Mouse (Mus musculus): ENCODE data around the gene Trim11.

Trim11 gene

GRCm38 (mm10) chr11:58957226-58957914 is 20.5 kb upstream of the Trim11 start:
- DNase-seq, result no peak

GRCm38 (mm10) chr11:58958536-58958935 is 19.4 kb upstream of the Trim11 start:
- DNase-seq, result no peak

- no peak for DNase-seq
Measured at GRCm38 (mm10) chr11:58959186-58959825, 18.6 kb upstream of the Trim11 start.

DNA sequence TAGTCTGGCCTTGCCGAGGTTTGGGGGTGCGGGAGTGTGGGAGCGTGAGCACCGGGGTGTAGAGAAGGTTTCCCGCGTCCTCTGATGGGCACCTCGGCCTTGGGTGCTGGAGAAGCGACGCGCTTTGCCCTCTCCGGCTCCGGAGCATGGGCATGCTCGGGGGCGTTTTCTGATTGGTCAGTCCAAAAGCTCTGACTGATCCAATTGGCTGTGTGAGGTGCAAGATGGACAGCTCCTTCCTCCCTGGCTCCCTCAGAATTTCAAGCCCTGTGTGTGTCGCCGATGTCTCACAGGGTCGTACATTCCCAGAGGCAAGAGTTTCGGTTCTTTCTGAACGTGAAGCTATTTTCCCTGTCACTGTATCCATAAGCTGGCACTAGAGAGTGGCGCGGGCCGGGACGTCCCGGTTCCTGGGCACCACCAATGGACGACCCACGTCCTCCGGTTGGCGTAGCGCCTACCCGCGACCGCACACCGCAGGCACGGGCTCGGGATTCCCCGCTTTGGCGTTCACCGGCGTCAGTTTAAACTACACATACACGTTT is 17.9 kb upstream of the Trim11 start:
- DNase-seq, result peak; percentile 68

DNA sequence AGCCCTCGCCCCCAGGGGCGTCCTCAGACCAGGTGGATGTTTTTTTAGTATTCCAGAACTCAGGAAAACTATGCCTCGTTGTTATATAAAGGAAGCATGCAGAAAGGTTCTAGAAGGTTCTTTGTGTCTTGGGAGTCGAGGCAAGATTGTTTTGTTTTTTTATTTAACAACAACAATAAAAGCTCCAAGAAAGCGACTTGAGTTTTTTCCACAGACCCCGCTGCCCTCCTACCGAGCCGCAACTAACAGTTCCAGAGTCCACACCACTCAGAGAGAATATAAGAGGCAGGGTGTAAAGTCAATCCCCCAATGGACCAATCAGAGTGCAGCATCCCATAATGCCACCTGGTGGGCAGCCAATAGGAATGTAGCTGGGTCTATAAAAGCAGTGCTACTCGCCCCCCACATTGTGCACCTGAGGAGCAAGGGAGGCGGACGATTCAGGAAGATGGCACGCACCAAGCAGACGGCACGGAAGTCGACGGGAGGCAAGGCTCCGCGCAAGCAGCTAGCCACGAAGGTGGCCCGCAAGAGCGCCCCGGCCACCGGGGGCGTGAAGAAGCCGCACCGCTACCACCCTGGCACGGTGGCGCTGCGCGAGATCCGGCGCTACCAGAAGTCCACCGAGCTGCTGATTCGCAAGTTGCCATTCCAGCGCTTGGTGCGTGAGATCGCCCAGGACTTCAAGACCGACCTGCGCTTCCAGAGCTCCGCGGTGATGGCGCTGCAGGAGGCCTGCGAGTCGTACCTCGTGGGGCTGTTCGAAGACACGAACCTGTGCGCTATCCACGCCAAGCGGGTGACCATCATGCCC is 16.3 kb upstream of the Trim11 start:
- no peak for DNase-seq

- no peak for DNase-seq
Measured at GRCm38 (mm10) chr11:58963543-58963942, 14.3 kb upstream of the Trim11 start.

DNA sequence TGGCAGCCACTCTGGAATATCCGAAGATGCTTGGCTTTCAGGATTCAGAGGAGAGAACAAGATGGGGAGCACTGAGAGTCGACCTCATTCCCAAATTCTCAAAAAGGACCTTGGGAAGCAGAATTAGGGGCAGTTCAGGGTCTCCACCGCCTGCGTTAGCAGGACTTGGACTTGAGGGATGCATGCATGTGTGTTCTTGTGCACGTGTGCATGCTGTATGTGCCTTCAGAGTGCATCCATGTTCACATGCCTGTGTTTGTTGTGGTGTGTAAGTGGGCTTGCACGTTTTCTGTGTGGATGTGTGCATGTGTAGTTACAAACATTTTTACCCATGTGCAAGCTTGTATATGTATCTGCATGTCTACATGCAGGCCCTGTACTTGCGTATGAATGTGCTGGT is 13.7 kb upstream of the Trim11 start:
- no peak for DNase-seq

DNA sequence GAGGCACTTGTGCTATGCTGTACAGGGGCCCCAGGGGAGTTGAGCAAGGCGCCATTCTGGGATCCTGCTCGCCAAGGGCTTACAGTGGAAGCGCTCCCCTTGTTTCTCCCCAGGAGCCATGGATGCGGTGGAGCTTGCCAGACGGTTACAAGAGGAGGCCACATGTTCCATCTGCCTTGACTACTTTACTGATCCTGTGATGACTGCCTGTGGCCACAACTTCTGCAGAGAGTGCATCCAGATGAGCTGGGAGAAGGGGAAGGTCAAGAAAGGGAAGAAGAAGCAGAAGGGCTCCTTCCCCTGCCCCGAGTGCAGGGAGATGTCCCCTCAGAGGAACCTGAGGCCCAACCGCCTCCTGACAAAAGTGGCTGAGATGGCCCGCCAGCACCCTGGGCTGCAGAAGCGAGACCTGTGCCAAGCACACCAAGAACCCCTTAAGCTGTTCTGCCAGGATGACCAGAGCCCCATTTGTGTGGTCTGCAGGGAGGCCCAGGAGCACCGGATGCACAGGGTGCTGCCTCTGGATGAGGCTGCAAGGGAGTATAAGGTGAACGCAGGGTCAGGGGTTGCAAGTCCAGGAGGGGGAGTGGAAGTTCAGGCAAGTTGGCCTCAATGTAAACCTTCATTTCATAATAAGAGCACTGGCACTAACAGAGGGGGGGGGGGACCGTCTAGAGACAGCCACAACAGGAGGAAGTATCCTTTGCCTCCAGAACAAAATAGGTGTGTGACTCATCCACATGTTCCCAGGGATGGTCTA is 12.7 kb upstream of the Trim11 start:
- DNase-seq, result no peak

DNA sequence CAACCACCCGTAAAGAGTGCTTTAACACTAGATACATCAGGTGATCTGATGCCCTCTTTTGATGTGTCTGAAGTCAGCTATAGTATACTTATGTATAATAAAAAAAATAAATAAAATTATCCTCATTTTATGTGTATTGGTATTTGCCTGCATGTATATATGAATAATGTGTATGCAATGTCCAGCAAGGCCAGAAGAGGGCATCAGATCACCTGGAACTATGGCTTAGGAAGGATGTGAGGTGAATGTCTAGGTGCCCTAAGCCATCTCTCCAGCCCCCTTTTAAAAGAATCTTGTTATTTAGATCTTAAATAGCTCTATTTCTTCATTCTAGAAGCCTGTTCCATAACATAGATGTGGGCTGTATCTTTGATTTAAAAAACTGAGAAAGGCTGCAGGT is 10.5 kb upstream of the Trim11 start:
- DNase-seq, result peak; percentile 59

- no peak for DNase-seq
Measured at GRCm38 (mm10) chr11:58968551-58968950, 9.3 kb upstream of the Trim11 start.

- no peak for DNase-seq
Measured at GRCm38 (mm10) chr11:58969027-58969426, 8.9 kb upstream of the Trim11 start.

GRCm38 (mm10) chr11:58969659-58970058 is 8.2 kb upstream of the Trim11 start:
- DNase-seq, result no peak

- DNase-seq, result no peak
Measured at GRCm38 (mm10) chr11:58970831-58971530, 6.9 kb upstream of the Trim11 start.

GRCm38 (mm10) chr11:58971796-58972195 is 6.1 kb upstream of the Trim11 start:
- DNase-seq, result no peak

DNA sequence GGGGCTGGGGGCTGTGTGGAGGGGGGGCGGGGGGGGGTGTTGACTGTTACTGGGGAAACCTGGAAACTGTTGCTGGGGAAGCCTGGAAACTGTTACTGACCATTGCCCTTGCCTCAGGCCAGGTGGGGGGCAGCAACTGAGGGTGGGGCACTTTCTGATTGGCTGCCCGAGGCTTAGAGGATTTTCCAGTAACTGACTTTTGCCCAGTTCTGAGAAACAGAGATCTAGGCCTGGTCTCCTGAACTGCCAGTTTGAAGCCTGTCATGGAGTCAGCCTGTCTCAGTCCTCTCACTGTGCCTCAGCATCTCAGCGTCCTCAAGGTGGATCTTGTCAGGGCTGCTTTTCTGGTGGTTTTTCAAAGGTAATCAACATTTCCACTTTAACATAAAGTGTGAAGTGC is 3.5 kb upstream of the Trim11 start:
- DNase-seq, result no peak

- peak; percentile 40 for DNase-seq
Measured at GRCm38 (mm10) chr11:58977150-58977549, 743 bp upstream of the Trim11 start.

DNA sequence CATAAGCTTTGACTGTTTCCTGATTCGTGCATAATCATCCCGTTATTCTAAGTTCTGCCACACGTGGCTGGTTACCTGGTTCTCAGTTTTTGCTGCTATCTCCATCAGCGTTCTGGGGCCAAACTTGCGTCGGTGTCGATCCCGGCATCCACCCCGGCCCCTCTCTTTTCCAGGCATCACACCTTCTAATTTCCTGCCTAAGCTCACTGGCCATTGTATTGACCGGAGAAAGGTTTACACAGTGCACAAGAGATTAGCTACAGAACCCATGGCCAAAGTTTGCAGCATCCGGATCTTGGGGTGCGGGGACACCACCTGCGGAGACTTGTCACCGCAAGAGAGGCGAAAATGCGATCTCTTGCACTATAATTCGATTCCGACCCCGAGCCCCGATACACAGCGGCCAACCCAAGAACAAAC is 276 bp upstream of the Trim11 start:
- peak; percentile 33 for DNase-seq

DNA sequence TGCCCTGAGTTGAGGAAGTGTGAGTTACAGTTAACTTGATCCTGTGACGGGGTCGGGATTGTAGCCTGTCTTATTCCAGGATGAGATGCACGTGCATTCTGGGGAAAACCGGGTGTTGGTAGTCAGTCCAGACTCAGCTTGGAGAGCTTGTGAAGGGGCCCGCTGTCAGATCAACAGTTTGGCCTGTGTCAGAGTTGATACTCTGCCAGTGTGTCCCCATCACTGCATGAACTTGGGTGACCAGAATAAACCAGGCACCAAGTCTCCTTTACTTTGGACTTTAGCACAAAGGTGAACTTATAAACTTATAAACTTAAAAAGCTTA is 775 bp downstream of the Trim11 start:
- no peak for DNase-seq

DNA sequence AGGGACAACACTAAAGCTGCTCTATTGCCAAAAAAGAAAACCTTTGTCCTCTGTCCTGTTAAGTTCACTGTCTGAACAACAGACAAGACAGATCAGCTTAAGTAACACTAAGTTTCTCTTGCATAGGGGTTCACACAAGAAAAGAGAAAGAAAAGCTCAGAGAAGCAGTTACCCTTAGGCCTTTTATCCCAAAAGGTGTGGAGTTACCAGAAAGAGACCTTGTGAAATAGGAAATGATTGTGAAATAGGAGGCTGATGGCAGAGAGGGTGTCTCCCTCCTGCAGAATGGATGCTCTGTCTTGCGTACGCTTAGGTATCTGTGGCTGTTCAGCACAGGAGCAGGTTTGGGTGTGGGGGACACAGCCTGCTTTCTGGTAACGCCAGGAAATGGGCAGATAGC is 1.3 kb downstream of the Trim11 start:
- DNase-seq, result no peak

DNA sequence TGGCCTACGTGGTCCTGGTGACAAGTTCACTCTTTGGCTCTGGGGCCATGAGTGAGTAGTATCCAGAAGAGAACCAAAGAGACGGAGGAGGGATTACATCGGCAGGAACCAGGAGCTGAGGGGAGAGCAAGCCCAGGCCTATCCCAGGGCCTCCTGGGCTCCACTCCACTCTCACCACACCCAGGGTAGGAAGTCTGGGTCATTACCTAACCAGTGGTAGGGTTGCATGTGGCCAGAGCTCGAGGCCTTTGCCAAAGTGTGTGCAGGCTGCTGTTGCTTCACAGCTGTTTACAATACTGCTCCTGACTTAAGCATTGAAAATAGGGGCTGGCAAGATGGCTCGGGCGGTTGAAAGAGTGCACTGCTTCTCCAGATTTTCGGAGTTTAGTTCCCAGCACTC is 1.8 kb downstream of the Trim11 start:
- no peak for DNase-seq

DNA sequence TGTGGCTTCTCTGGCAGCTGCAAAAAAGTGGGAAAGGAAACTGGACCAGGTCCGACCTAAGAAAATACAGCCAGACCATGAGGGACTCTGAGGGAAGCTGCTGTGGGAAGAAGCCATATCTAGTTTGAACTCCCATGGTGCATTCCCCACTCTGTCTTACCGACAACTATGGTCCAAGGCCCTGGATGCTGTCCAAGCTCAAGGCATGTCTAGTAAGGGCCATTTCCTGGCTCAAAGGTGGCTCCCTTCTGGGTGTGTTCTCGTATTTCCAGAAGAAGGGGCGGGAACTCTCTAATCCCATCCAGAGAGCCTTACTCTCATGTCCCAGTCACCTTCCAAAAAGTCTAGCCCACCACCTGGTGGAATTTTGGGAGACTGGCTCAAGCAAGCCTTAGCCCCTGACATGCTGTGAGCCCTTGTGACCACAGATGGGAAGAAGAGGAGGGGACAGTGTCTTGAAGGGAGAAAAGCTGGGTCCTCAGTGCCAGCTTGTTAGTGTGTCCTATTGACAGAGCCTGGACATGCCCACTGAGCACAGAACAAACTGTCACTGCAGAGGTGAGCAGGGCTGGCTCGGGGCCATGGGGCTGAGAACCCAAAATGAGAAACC is 2.6 kb downstream of the Trim11 start:
- no peak for DNase-seq

All from thymus, postnatal 25 days (tissue).